Mouse (Mus musculus) limb, embryonic 14.5 days (tissue): Measurements from ENCODE around the gene Slc39a1. TPM values are rescaled to one million over a fixed set of nuclear protein-coding genes. Genes with fewer than 3 reads are reported as not detected.
"Not testable (repeated sequence)": the region's sequence is repeated elsewhere in the genome, so short reads cannot be mapped to it uniquely, and the experiment has no call there.

ENCODE experiments used
- ATAC-seq: fragments of 200-750 bp; cut with Nextera tagmentation; 2 replicates; pipeline ENCODE4 v1.8.0; 2017; ENCODE audit warnings: low read depth, moderate number of reproducible peaks, moderate TSS enrichment; ENCODE audit not compliant: low FRiP score
- DNase-seq: peaks from one replicate; pipeline ENCODE4 v3.0.0-alpha.2; 2015; ENCODE audit warnings: low spot score
- H3K27ac ChIP-seq: fragments of 300-500 bp; sonication (generic); replicated peaks from 2 replicates; pipeline ENCODE4 v1.5.1; 2014; ENCODE audit warnings: low read depth, mild to moderate bottlenecking, low read length, moderate library complexity, mixed read lengths
- H3K27me3 ChIP-seq: fragments of 300-500 bp; sonication (generic); 2 replicates; pipeline ENCODE4 v1.6.1; 2014; ENCODE audit warnings: low read length, mixed read lengths; ENCODE audit not compliant: control insufficient read depth, insufficient read depth
- H3K36me3 ChIP-seq: fragments of 300-500 bp; sonication (generic); 2 replicates; pipeline ENCODE4 v1.6.1; 2014; ENCODE audit warnings: mild to moderate bottlenecking, low read length, moderate library complexity, mixed read lengths; ENCODE audit not compliant: control insufficient read depth, insufficient read depth
- H3K4me1 ChIP-seq: fragments of 300-500 bp; sonication (generic); 2 replicates; pipeline ENCODE4 v1.6.1; 2014; ENCODE audit warnings: antibody characterized with exemption, low read length, mixed read lengths; ENCODE audit not compliant: control insufficient read depth, insufficient read depth
- H3K4me2 ChIP-seq: fragments of 300-500 bp; sonication (generic); replicated peaks from 2 replicates; pipeline ENCODE4 v1.6.1; 2014; ENCODE audit warnings: low read depth, mild to moderate bottlenecking, low read length, moderate library complexity; ENCODE audit not compliant: severe bottlenecking
- H3K4me3 ChIP-seq: fragments of 300-500 bp; sonication (generic); replicated peaks from 2 replicates; pipeline ENCODE4 v1.5.1; 2014; ENCODE audit warnings: low read length
- H3K9ac ChIP-seq: fragments of 300-500 bp; sonication (generic); 2 replicates; pipeline ENCODE4 v1.6.1; 2014; ENCODE audit warnings: mild to moderate bottlenecking, low read depth, low read length, moderate library complexity; ENCODE audit not compliant: severe bottlenecking
- H3K9me3 ChIP-seq: fragments of 300-500 bp; sonication (generic); 2 replicates; pipeline ENCODE4 v1.6.1; 2016; ENCODE audit warnings: low read length; ENCODE audit not compliant: control insufficient read depth
- POLR2A ChIP-seq: fragments of 200-500 bp; IDR thresholded peaks from 2 replicates; pipeline ENCODE4 v1.8.0; 2012; ENCODE audit warnings: inconsistent platforms, mild to moderate bottlenecking, moderate library complexity, borderline replicate concordance; ENCODE audit not compliant: insufficient read depth, insufficient read length; ENCODE audit errors: extremely low read depth
- WGBS: fragments of 180-500 bp; shearing (Covaris S2); extraction: QIAGEN DNeasy Blood & Tissue Kit; methylation state at CpG from one replicate; pipeline ENCODE4 v1.1.7; 2014; 5-methylcytosine and 5-hydroxymethylcytosine counted together
- polyA plus RNA-seq, 2 experiments: library from polyadenylated mRNA; depleted of rRNA in 1 of 2; stranded (reverse) in 1 of 2; unstranded in 1 of 2; fragments of >200 nt; fragmentation: Nextera tagmentation in 1 of 2; extraction: Ambion mirVana in 1 of 2; gene quantifications; 2 replicates each; pipeline versions ENCODE4 v1.2.1 to v1.2.3; 2012 to 2014

Slc39a1 gene
- polyA plus RNA-seq, 2 experiments, result 56.8 to 104 TPM

DNA sequence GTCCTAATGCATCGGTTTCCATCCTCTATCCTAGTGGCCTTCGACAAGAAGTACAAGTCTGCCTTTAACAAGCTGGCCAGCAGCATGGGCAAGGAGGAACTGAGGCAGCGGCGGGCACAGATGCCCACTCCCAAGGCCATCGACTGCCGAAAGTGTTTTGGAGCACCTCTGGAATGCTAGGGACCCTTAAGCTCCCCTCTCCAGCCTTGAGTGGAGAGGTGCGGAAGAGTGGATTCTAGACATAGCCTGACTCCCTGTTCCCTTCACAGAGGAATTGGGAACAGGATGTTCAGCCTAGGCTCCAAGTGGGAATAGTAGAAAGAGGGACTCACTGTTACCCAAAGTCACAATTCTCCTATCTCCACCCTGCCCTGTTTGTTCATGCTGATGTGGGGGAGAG, 31.8 kb downstream of the Slc39a1 start:
- no peak for TF ChIP-seq POLR2A
- Histone ChIP-seq H3K4me1 (no peaks in the 10 kb centered on the region), H3K4me3 (no peak overlapping the region), H3K27ac (no peak overlapping the region), H3K9me3 (no peaks in the 10 kb centered on the region), H3K4me2 (no peak overlapping the region), H3K27me3 (no peaks in the 10 kb centered on the region), H3K36me3 (peaks cover 50% of the 10 kb centered on the region), H3K9ac (no peak overlapping the region)
- ATAC-seq (no peak), DNase-seq (no peak)
- 92% methylated on average over 7 of the region's 7 CpGs for WGBS

DNA sequence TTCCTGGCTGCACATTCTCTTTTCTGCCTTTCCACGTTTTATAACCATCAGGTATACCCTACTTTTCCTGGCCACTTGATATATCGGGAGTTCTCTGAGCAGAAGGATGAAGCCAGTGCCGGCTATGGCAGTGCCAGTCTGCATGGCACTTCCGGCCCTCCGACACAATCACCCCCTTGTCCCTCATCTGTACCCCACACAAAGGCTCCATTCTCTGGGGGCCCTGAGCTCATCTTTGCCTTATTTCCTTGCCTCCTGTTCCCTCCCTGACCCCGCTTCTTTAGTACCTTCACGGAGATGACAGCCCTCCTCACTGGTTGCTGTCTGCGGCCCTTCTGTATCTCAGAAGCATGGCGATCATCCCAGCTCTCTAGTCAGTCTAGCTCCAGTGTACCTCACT, 32.7 kb downstream of the Slc39a1 start:
- Histone ChIP-seq H3K4me2 (no peak overlapping the region), H3K27me3 (no peaks in the 10 kb centered on the region), H3K4me3 (no peak overlapping the region), H3K27ac (no peak overlapping the region), H3K4me1 (no peaks in the 10 kb centered on the region), H3K9ac (no peak overlapping the region), H3K9me3 (no peaks in the 10 kb centered on the region), H3K36me3 (peaks cover 43% of the 10 kb centered on the region)
- ATAC-seq (no peak), DNase-seq (no peak)
- 91% methylated on average over 9 of the region's 9 CpGs for WGBS
- TF ChIP-seq POLR2A, result no peak

DNA sequence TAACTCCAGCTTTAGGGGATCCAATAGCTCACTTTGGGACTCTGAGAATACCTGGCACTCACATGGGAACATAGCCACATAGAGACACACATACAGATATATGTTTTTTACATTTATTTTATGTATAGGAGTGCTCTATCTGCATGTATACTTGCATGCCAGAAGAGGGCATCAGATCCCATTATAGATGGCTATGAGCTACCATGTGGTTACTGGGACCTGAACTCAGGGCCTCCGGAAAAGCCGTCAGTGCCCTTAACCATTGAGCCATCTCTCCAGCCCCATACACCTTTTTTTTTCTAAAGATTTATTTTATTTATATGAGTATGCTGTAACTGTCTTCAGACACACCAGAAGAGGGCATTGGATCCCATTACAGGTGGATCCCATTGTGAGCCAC, 36.2 kb downstream of the Slc39a1 start:
- 95% methylated on average over 2 of the region's 2 CpGs for WGBS
- H3K9me3 ChIP-seq, result no peaks in the 10 kb centered on the region
- ATAC-seq (no peak), DNase-seq (no peak)
- no peak overlapping the region for H3K9ac ChIP-seq
- H3K36me3 ChIP-seq, result peaks cover 15% of the 10 kb centered on the region
- no peak for TF ChIP-seq POLR2A
- no peak overlapping the region for H3K4me3 ChIP-seq
- H3K4me1 ChIP-seq, result no peaks in the 10 kb centered on the region
- H3K27me3 ChIP-seq, result no peaks in the 10 kb centered on the region
- no peak overlapping the region for H3K27ac ChIP-seq
- H3K4me2 ChIP-seq, result no peak overlapping the region

DNA sequence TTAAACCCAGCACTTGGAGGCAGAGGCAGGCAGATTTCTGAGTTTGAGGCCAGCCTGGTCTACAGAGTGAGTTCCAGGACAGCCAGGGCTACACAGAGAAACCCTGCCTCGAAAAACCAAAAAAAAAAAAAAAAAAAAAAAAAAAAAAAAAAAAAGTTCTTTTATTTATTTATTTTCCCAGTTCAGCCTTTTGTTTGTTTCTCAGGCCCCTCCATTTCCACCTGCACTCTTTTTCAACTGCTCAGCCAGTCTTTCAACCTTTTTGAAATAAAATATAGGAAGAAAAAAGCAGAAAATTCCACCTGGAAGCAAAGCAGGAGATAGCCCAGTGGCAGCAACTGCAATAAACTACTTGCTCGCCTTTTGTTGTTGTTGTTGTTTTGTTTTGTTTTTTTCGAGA, 41.4 kb downstream of the Slc39a1 start:
- DNase-seq, H3K9ac ChIP-seq, H3K27me3 ChIP-seq, H3K36me3 ChIP-seq, H3K4me2 ChIP-seq, ATAC-seq, H3K27ac ChIP-seq, H3K9me3 ChIP-seq, H3K4me1 ChIP-seq, H3K4me3 ChIP-seq: not testable (repeated sequence)
- WGBS, result 56% methylated on average over 3 of the region's 3 CpGs

DNA sequence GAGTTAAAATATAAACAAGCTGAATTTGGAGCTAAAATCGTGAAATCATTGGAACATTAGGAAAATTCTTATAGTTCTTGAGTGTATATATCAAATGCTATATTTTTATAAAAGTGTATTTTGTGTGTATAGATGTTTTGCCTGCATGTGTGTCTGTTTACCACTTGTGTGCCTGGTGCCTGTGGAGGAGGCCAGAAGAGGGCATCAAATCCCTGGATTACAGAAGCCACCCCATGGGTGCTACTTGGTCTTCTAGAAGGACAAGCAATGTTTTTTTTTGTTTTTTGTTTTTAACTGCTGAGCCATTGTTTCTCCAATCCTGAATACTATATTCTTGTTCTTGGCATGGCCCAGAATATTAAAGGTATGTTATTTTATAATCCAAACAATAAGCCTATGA, 42.6 kb downstream of the Slc39a1 start:
- H3K9me3 ChIP-seq, result no peaks in the 10 kb centered on the region
- WGBS, result 93% methylated on average over 1 of the region's 1 CpGs
- DNase-seq, result no peak
- no peak overlapping the region for H3K4me2 ChIP-seq
- H3K27ac ChIP-seq, result no peak overlapping the region
- no peak overlapping the region for H3K9ac ChIP-seq
- no peaks in the 10 kb centered on the region for H3K27me3 ChIP-seq
- no peaks in the 10 kb centered on the region for H3K36me3 ChIP-seq
- H3K4me1 ChIP-seq, result peaks cover 13% of the 10 kb centered on the region
- no peak overlapping the region for H3K4me3 ChIP-seq
- ATAC-seq, result no peak
- TF ChIP-seq POLR2A, result no peak

DNA sequence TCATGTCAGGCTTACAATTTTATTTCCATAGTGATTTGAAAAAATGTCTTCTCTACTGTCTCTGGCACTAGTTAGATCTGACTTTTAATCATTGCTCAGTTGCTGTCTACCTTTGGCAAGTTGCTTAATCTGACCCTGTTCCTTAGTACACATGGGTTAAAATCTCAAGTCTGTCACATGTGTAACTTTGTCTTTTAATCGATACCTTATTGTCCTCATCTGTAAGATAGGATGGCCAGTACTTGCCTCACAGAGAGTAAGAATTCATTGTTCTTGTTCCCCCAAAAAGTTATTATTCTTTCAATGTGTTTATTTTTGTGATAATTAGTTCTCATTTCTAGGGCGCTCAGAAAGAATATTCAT, 44.0 kb downstream of the Slc39a1 start:
- Histone ChIP-seq H3K4me1 (peaks cover 13% of the 10 kb centered on the region), H3K4me3 (peak overlapping the region; percentile 95), H3K36me3 (no peaks in the 10 kb centered on the region), H3K4me2 (peak overlapping the region; percentile 65), H3K27ac (peak overlapping the region; percentile 90), H3K27me3 (no peaks in the 10 kb centered on the region), H3K9me3 (no peaks in the 10 kb centered on the region), H3K9ac (peak overlapping the region; percentile 66; the same call in 1 of the 2 replicates)
- ATAC-seq (no peak), DNase-seq (no peak)
- 36% methylated on average over 2 of the region's 2 CpGs for WGBS
- TF ChIP-seq POLR2A, result no peak
